Mouse (Mus musculus): ENCODE data around the gene Snd1. TPM values are rescaled to one million over a fixed set of nuclear protein-coding genes. Genes with fewer than 3 reads are reported as not detected.
A peak's percentile ranks its signal among the peaks of the same experiment; 100 is the strongest.

Snd1 gene
- polyA plus RNA-seq, 1 experiment from 2014 or later = 104 TPM

GRCm38 (mm10) chr6:28561291-28561995 lies 86.5 kb downstream of the Snd1 start:
- H3K36me3 ChIP-seq (ENCODE audit: control insufficient read depth, insufficient read depth, low read length) = no peaks in the 10 kb centered on the region
- no peak overlapping the region for H3K4me3 ChIP-seq (ENCODE audit: low read depth, low read length)
- no peak overlapping the region for H3K9ac ChIP-seq (ENCODE audit: low read length)
- no peak overlapping the region for H3K4me2 ChIP-seq (ENCODE audit: low read depth, low read length, severe bottlenecking)
- no peaks in the 10 kb centered on the region for H3K27me3 ChIP-seq (ENCODE audit: control insufficient read depth, insufficient read depth, low read length)
- no peak for DNase-seq (ENCODE audit: low spot score)
- H3K4me1 ChIP-seq (replicated peaks; ENCODE audit: control insufficient read depth, insufficient read depth, low read length) = no peaks in the 10 kb centered on the region
- no peak for ATAC-seq (replicated peaks; ENCODE audit: low FRiP score)
- 93% methylated on average over 5 of the region's 5 CpGs for WGBS
- no peak overlapping the region for H3K27ac ChIP-seq (ENCODE audit: low read depth, low read length)
- H3K9me3 ChIP-seq (ENCODE audit: control insufficient read depth, low read length) = no peaks in the 10 kb centered on the region

GRCm38 (mm10) chr6:28562323-28563044 lies 87.5 kb downstream of the Snd1 start:
- H3K9me3 ChIP-seq (ENCODE audit: control insufficient read depth, low read length) = no peaks in the 10 kb centered on the region
- no peak overlapping the region for H3K27ac ChIP-seq (ENCODE audit: low read depth, low read length)
- no peaks in the 10 kb centered on the region for H3K36me3 ChIP-seq (ENCODE audit: control insufficient read depth, insufficient read depth, low read length)
- 76% methylated on average over 4 of the region's 4 CpGs for WGBS
- DNase-seq (ENCODE audit: low spot score) (no peak), ATAC-seq (replicated peaks; ENCODE audit: low FRiP score) (no peak)
- H3K27me3 ChIP-seq (ENCODE audit: control insufficient read depth, insufficient read depth, low read length) = no peaks in the 10 kb centered on the region
- H3K4me1 ChIP-seq (replicated peaks; ENCODE audit: control insufficient read depth, insufficient read depth, low read length) = no peaks in the 10 kb centered on the region
- H3K4me2 ChIP-seq (ENCODE audit: low read depth, low read length, severe bottlenecking) = no peak overlapping the region
- H3K4me3 ChIP-seq (ENCODE audit: low read depth, low read length) = no peak overlapping the region
- no peak overlapping the region for H3K9ac ChIP-seq (ENCODE audit: low read length)

GRCm38 (mm10) chr6:28567978-28568377 lies 93.0 kb downstream of the Snd1 start:
- H3K9me3 ChIP-seq (ENCODE audit: control insufficient read depth, low read length) = no peaks in the 10 kb centered on the region
- no peak overlapping the region for H3K4me2 ChIP-seq (ENCODE audit: low read depth, low read length, severe bottlenecking)
- H3K9ac ChIP-seq (ENCODE audit: low read length) = no peak overlapping the region
- ATAC-seq (replicated peaks; ENCODE audit: low FRiP score) = no peak
- no peak overlapping the region for H3K4me3 ChIP-seq (ENCODE audit: low read depth, low read length)
- H3K27ac ChIP-seq (ENCODE audit: low read depth, low read length) = no peak overlapping the region
- no peaks in the 10 kb centered on the region for H3K36me3 ChIP-seq (ENCODE audit: control insufficient read depth, insufficient read depth, low read length)
- H3K4me1 ChIP-seq (replicated peaks; ENCODE audit: control insufficient read depth, insufficient read depth, low read length) = peaks cover 2% of the 10 kb centered on the region; the same call in 1 of the 2 replicates
- WGBS = 87% methylated on average over 6 of the region's 6 CpGs
- DNase-seq (ENCODE audit: low spot score) = no peak
- H3K27me3 ChIP-seq (ENCODE audit: control insufficient read depth, insufficient read depth, low read length) = no peaks in the 10 kb centered on the region

- no peak overlapping the region for H3K4me3 ChIP-seq (ENCODE audit: low read depth, low read length)
- no peak overlapping the region for H3K4me2 ChIP-seq (ENCODE audit: low read depth, low read length, severe bottlenecking)
- peaks cover 2% of the 10 kb centered on the region; the same call in 1 of the 2 replicates for H3K4me1 ChIP-seq (replicated peaks; ENCODE audit: control insufficient read depth, insufficient read depth, low read length)
- ATAC-seq (replicated peaks; ENCODE audit: low FRiP score) (no peak), DNase-seq (ENCODE audit: low spot score) (no peak)
- no peaks in the 10 kb centered on the region for H3K27me3 ChIP-seq (ENCODE audit: control insufficient read depth, insufficient read depth, low read length)
- WGBS = 91% methylated on average over 2 of the region's 2 CpGs
- no peaks in the 10 kb centered on the region for H3K9me3 ChIP-seq (ENCODE audit: control insufficient read depth, low read length)
- no peaks in the 10 kb centered on the region for H3K36me3 ChIP-seq (ENCODE audit: control insufficient read depth, insufficient read depth, low read length)
- no peak overlapping the region for H3K9ac ChIP-seq (ENCODE audit: low read length)
- H3K27ac ChIP-seq (ENCODE audit: low read depth, low read length) = no peak overlapping the region
Measured at GRCm38 (mm10) chr6:28571946-28572345, 97.0 kb downstream of the Snd1 start.

GRCm38 (mm10) chr6:28572991-28573759 lies 98.2 kb downstream of the Snd1 start:
- no peaks in the 10 kb centered on the region for H3K9me3 ChIP-seq (ENCODE audit: control insufficient read depth, low read length)
- H3K27ac ChIP-seq (ENCODE audit: low read depth, low read length) = no peak overlapping the region
- no peak overlapping the region for H3K4me2 ChIP-seq (ENCODE audit: low read depth, low read length, severe bottlenecking)
- WGBS = 72% methylated on average over 11 of the region's 11 CpGs
- no peaks in the 10 kb centered on the region for H3K36me3 ChIP-seq (ENCODE audit: control insufficient read depth, insufficient read depth, low read length)
- H3K4me3 ChIP-seq (ENCODE audit: low read depth, low read length) = no peak overlapping the region
- peaks cover 1% of the 10 kb centered on the region; the same call in 1 of the 2 replicates for H3K4me1 ChIP-seq (replicated peaks; ENCODE audit: control insufficient read depth, insufficient read depth, low read length)
- DNase-seq (ENCODE audit: low spot score) (peak; percentile 52), ATAC-seq (replicated peaks; ENCODE audit: low FRiP score) (0 out of 2 replicates have a peak, but pooled peaks have one; percentile 53)
- no peaks in the 10 kb centered on the region for H3K27me3 ChIP-seq (ENCODE audit: control insufficient read depth, insufficient read depth, low read length)
- H3K9ac ChIP-seq (ENCODE audit: low read length) = no peak overlapping the region

GRCm38 (mm10) chr6:28576356-28577264 lies 101.7 kb downstream of the Snd1 start:
- Histone ChIP-seq H3K4me3 (ENCODE audit: low read depth, low read length) (no peak overlapping the region), H3K9ac (ENCODE audit: low read length) (no peak overlapping the region), H3K36me3 (ENCODE audit: control insufficient read depth, insufficient read depth, low read length) (no peaks in the 10 kb centered on the region), H3K4me2 (ENCODE audit: low read depth, low read length, severe bottlenecking) (no peak overlapping the region), H3K27ac (ENCODE audit: low read depth, low read length) (no peak overlapping the region), H3K27me3 (ENCODE audit: control insufficient read depth, insufficient read depth, low read length) (no peaks in the 10 kb centered on the region), H3K4me1 (replicated peaks; ENCODE audit: control insufficient read depth, insufficient read depth, low read length) (no peaks in the 10 kb centered on the region), H3K9me3 (ENCODE audit: control insufficient read depth, low read length) (no peaks in the 10 kb centered on the region)
- 79% methylated on average over 14 of the region's 14 CpGs for WGBS
- no peak for DNase-seq (ENCODE audit: low spot score)
- no peak for ATAC-seq (replicated peaks; ENCODE audit: low FRiP score)

GRCm38 (mm10) chr6:28582847-28583246 lies 107.9 kb downstream of the Snd1 start:
- Histone ChIP-seq H3K4me1 (replicated peaks; ENCODE audit: control insufficient read depth, insufficient read depth, low read length) (no peaks in the 10 kb centered on the region), H3K36me3 (ENCODE audit: control insufficient read depth, insufficient read depth, low read length) (no peaks in the 10 kb centered on the region), H3K4me2 (ENCODE audit: low read depth, low read length, severe bottlenecking) (no peak overlapping the region), H3K4me3 (ENCODE audit: low read depth, low read length) (no peak overlapping the region), H3K9me3 (ENCODE audit: control insufficient read depth, low read length) (no peaks in the 10 kb centered on the region), H3K9ac (ENCODE audit: low read length) (no peak overlapping the region), H3K27me3 (ENCODE audit: control insufficient read depth, insufficient read depth, low read length) (no peaks in the 10 kb centered on the region), H3K27ac (ENCODE audit: low read depth, low read length) (no peak overlapping the region)
- no peak for DNase-seq (ENCODE audit: low spot score)
- ATAC-seq (replicated peaks; ENCODE audit: low FRiP score) = no peak
- WGBS = 91% methylated on average over 3 of the region's 3 CpGs

- ATAC-seq (replicated peaks; ENCODE audit: low FRiP score) (no peak), DNase-seq (ENCODE audit: low spot score) (no peak)
- 86% methylated on average over 2 of the region's 2 CpGs for WGBS
- Histone ChIP-seq H3K4me2 (ENCODE audit: low read depth, low read length, severe bottlenecking) (no peak overlapping the region), H3K27me3 (ENCODE audit: control insufficient read depth, insufficient read depth, low read length) (no peaks in the 10 kb centered on the region), H3K4me3 (ENCODE audit: low read depth, low read length) (no peak overlapping the region), H3K36me3 (ENCODE audit: control insufficient read depth, insufficient read depth, low read length) (no peaks in the 10 kb centered on the region), H3K9me3 (ENCODE audit: control insufficient read depth, low read length) (no peaks in the 10 kb centered on the region), H3K9ac (ENCODE audit: low read length) (no peak overlapping the region), H3K27ac (ENCODE audit: low read depth, low read length) (no peak overlapping the region), H3K4me1 (replicated peaks; ENCODE audit: control insufficient read depth, insufficient read depth, low read length) (no peaks in the 10 kb centered on the region)
Measured at GRCm38 (mm10) chr6:28583399-28583798, 108.5 kb downstream of the Snd1 start.

Measured in forebrain, embryonic 11.5 days (tissue).